Mouse (Mus musculus) spleen, postnatal 4 days (tissue): ENCODE results near the gene Ticam1.

Experiments
- DNase-seq, 2 experiments: peaks; one replicate each; pipeline ENCODE4 v3.0.0; 2022; ENCODE audit warnings: low spot score in 2 of 2

Gene Ticam1

GRCm38 (mm10) chr17:56290388-56291170 is 14.0 kb upstream of the Ticam1 start:
- peak; percentile 93 to 97 for DNase-seq

- DNase-seq: no peak
Measured at GRCm38 (mm10) chr17:56289371-56290331, 13.1 kb upstream of the Ticam1 start.

- no peak for DNase-seq
Measured at GRCm38 (mm10) chr17:56288866-56289265, 12.3 kb upstream of the Ticam1 start.

- peak; percentile 58 to 71 for DNase-seq
Measured at GRCm38 (mm10) chr17:56287830-56288229, 11.2 kb upstream of the Ticam1 start.

GRCm38 (mm10) chr17:56285995-56286394 is 9.4 kb upstream of the Ticam1 start:
- DNase-seq: no peak

GRCm38 (mm10) chr17:56283316-56283715 is 6.7 kb upstream of the Ticam1 start:
- DNase-seq: no peak

- DNase-seq: no peak
Measured at GRCm38 (mm10) chr17:56282802-56283201, 6.2 kb upstream of the Ticam1 start.

- DNase-seq: no peak
Measured at GRCm38 (mm10) chr17:56281193-56281592, 4.6 kb upstream of the Ticam1 start.

- DNase-seq: no peak
Measured at GRCm38 (mm10) chr17:56279481-56280155, 3.0 kb upstream of the Ticam1 start.

GRCm38 (mm10) chr17:56278340-56278739 is 1.8 kb upstream of the Ticam1 start:
- DNase-seq: no peak

- DNase-seq: no peak
Measured at GRCm38 (mm10) chr17:56277567-56277893, 944 bp upstream of the Ticam1 start.

GRCm38 (mm10) chr17:56275842-56276480 is 625 bp downstream of the Ticam1 start:
- DNase-seq: no peak

GRCm38 (mm10) chr17:56273986-56274385 is 2.6 kb downstream of the Ticam1 start:
- DNase-seq: no peak

GRCm38 (mm10) chr17:56273482-56273881 is 3.1 kb downstream of the Ticam1 start:
- no peak for DNase-seq

GRCm38 (mm10) chr17:56272644-56273043 is 3.9 kb downstream of the Ticam1 start:
- no peak for DNase-seq

- DNase-seq: no peak
Measured at GRCm38 (mm10) chr17:56271609-56272253, 4.9 kb downstream of the Ticam1 start.

GRCm38 (mm10) chr17:56269741-56270140 is 6.8 kb downstream of the Ticam1 start:
- no peak for DNase-seq

GRCm38 (mm10) chr17:56269153-56269630 is 7.4 kb downstream of the Ticam1 start:
- peak; percentile 54 to 66 for DNase-seq

GRCm38 (mm10) chr17:56266271-56266670 is 10.3 kb downstream of the Ticam1 start:
- peak; percentile 57 to 72 for DNase-seq

- no peak for DNase-seq
Measured at GRCm38 (mm10) chr17:56265869-56266268, 10.7 kb downstream of the Ticam1 start.

- DNase-seq: peak; percentile 43 to 71
Measured at GRCm38 (mm10) chr17:56265011-56265410, 11.6 kb downstream of the Ticam1 start.
